Mouse (Mus musculus) neural tube, embryonic 14.5 days (tissue): ENCODE data around the gene Kif6. TPM values are rescaled to one million over a fixed set of nuclear protein-coding genes. Genes with fewer than 3 reads are reported as not detected.

ENCODE experiments used
- ATAC-seq: fragments of 200-750 bp; cut with Nextera tagmentation; 2 replicates; pipeline ENCODE4 v1.8.0; 2017; ENCODE audit warnings: low read depth, mild to moderate bottlenecking, moderate TSS enrichment, moderate library complexity
- H3K27ac ChIP-seq: fragments of 300-500 bp; sonication (generic); 2 replicates; pipeline ENCODE4 v1.5.1; 2014; ENCODE audit warnings: low read depth, mild to moderate bottlenecking, control low read depth, low read length, moderate library complexity, mixed read lengths
- H3K27me3 ChIP-seq: fragments of 300-500 bp; sonication (generic); 2 replicates; pipeline ENCODE4 v1.6.1; 2014; ENCODE audit warnings: low read length; ENCODE audit not compliant: control insufficient read depth, insufficient read depth
- H3K36me3 ChIP-seq: fragments of 300-500 bp; sonication (generic); 2 replicates; pipeline ENCODE4 v1.6.1; 2014; ENCODE audit warnings: low read length, mixed read lengths; ENCODE audit not compliant: control insufficient read depth, insufficient read depth
- H3K4me1 ChIP-seq: fragments of 300-500 bp; sonication (generic); 2 replicates; pipeline ENCODE4 v1.6.1; 2014; ENCODE audit warnings: low read length; ENCODE audit not compliant: control insufficient read depth, insufficient read depth
- H3K4me2 ChIP-seq: fragments of 300-500 bp; sonication (generic); 2 replicates; pipeline ENCODE4 v1.6.1; 2014; ENCODE audit warnings: mild to moderate bottlenecking, low read depth, low read length, control low read depth
- H3K4me3 ChIP-seq: fragments of 300-500 bp; sonication (generic); 2 replicates; pipeline ENCODE4 v1.5.1; 2014; ENCODE audit warnings: low read depth, low read length, control low read depth, mixed read lengths
- H3K9ac ChIP-seq: fragments of 300-500 bp; sonication (generic); replicated peaks from 2 replicates; pipeline ENCODE4 v1.6.1; 2014; ENCODE audit warnings: low read depth, mild to moderate bottlenecking, control low read depth, low read length, mixed read lengths
- H3K9me3 ChIP-seq: fragments of 300-500 bp; sonication (generic); 2 replicates; pipeline ENCODE4 v1.6.1; 2016; ENCODE audit warnings: low read length; ENCODE audit not compliant: control insufficient read depth
- WGBS: fragments of 180-500 bp; shearing (Covaris S2); extraction: QIAGEN DNeasy Blood & Tissue Kit; methylation state at CpG from one replicate; pipeline ENCODE4 v1.1.7; 2014; 5-methylcytosine and 5-hydroxymethylcytosine counted together
- polyA plus RNA-seq: library from polyadenylated mRNA; unstranded; fragments of >200 nt; fragmentation: Nextera tagmentation; extraction: Ambion mirVana; gene quantifications from 2 replicates; pipeline ENCODE4 v1.2.1, GENCODE M21; 2014

Gene Kif6
- polyA plus RNA-seq, 1 experiment from 2014 or later, result 3.1 TPM

DNA sequence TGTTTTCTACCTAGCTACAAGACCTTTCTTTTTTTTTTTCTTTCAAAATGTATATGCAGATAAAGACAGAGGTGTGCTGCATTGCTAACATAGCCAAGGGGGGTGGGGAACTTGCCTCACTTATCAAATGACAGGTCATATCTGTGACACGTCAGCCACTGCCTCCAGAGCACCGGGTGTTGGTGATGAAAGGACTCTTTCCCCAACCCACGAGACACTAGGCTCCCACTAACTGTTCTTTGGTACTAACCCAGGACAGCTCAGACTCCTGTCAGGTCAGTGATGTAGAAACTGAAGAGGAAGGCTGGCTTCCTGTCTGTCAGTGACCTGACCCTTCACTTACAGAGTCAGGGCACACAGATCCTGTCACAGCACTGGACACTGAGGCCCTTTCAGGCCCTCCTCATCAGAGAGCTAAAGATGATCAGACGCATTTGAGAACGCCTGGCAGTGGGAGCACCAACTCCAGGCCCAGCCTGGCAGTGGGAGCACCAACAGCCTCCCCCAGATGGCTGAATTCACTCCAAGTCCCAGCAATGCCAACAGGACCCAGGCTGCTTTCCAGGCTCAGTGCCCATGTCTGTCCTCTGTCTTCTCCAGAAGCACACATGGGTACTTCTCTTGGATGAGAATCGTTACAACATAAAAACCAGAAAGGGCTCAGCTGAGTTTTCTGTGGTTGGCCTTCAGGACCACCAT is 209.4 kb downstream of the Kif6 start:
- no peak for ATAC-seq
- 81% methylated on average over 6 of the region's 6 CpGs for WGBS
- no peak overlapping the region for H3K9ac ChIP-seq
- no peak overlapping the region for H3K4me2 ChIP-seq
- no peaks in the 10 kb centered on the region for H3K36me3 ChIP-seq
- H3K9me3 ChIP-seq, result no peaks in the 10 kb centered on the region
- no peak overlapping the region for H3K4me3 ChIP-seq
- H3K27ac ChIP-seq, result no peak overlapping the region
- H3K4me1 ChIP-seq, result no peaks in the 10 kb centered on the region
- H3K27me3 ChIP-seq, result no peaks in the 10 kb centered on the region

GRCm38 (mm10) chr17:49824841-49825450 is 210.0 kb downstream of the Kif6 start:
- 87% methylated on average over 7 of the region's 7 CpGs for WGBS
- H3K36me3 ChIP-seq, result no peaks in the 10 kb centered on the region
- H3K4me2 ChIP-seq, result no peak overlapping the region
- H3K4me1 ChIP-seq, result no peaks in the 10 kb centered on the region
- no peaks in the 10 kb centered on the region for H3K9me3 ChIP-seq
- no peak overlapping the region for H3K9ac ChIP-seq
- no peak for ATAC-seq
- H3K27me3 ChIP-seq, result no peaks in the 10 kb centered on the region
- no peak overlapping the region for H3K4me3 ChIP-seq
- no peak overlapping the region for H3K27ac ChIP-seq

GRCm38 (mm10) chr17:49825831-49826230 is 210.9 kb downstream of the Kif6 start:
- ATAC-seq, result no peak
- Histone ChIP-seq H3K9me3 (no peaks in the 10 kb centered on the region), H3K4me1 (no peaks in the 10 kb centered on the region), H3K4me2 (no peak overlapping the region), H3K36me3 (no peaks in the 10 kb centered on the region), H3K27me3 (no peaks in the 10 kb centered on the region), H3K9ac (no peak overlapping the region), H3K4me3 (no peak overlapping the region), H3K27ac (no peak overlapping the region)
- WGBS, result 92% methylated on average over 5 of the region's 5 CpGs

GRCm38 (mm10) chr17:49831745-49832144 is 216.8 kb downstream of the Kif6 start:
- ATAC-seq, result no peak
- Histone ChIP-seq H3K9me3 (no peaks in the 10 kb centered on the region), H3K27me3 (no peaks in the 10 kb centered on the region), H3K9ac (no peak overlapping the region), H3K4me1 (no peaks in the 10 kb centered on the region), H3K27ac (no peak overlapping the region), H3K36me3 (no peaks in the 10 kb centered on the region), H3K4me3 (no peak overlapping the region), H3K4me2 (no peak overlapping the region)
- whole genome bisulfite sequencing, result 55% methylated on average over 3 of the region's 3 CpGs

DNA sequence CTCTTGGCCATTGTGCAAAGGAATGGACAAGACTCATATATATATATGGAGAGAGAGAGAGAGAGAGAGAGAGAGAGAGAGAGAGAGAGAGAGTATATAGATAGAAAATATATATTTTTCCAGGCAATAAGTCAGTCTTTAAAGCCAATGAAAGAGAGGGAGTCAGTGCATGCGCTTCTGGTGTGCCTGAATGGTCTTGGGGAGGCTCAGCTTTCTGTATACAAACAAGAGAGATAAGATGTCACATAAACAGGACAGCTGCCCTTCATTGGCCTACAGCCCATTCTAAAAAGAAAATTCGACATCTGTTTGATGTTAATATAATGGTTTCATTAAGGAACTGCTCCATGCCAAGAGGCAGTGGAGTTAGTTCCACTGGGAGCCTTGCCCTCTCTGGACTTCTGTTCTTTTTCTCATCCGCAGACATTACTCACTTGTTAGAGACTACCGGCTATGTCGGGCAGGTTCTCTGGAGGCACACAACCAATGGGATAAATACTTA is 219.2 kb downstream of the Kif6 start:
- Histone ChIP-seq H3K4me3 (no peak overlapping the region), H3K9me3 (no peaks in the 10 kb centered on the region), H3K9ac (no peak overlapping the region), H3K36me3 (no peaks in the 10 kb centered on the region), H3K27me3 (no peaks in the 10 kb centered on the region), H3K27ac (no peak overlapping the region), H3K4me2 (no peak overlapping the region), H3K4me1 (no peaks in the 10 kb centered on the region)
- WGBS, result 84% methylated on average over 5 of the region's 5 CpGs
- ATAC-seq, result no peak

DNA sequence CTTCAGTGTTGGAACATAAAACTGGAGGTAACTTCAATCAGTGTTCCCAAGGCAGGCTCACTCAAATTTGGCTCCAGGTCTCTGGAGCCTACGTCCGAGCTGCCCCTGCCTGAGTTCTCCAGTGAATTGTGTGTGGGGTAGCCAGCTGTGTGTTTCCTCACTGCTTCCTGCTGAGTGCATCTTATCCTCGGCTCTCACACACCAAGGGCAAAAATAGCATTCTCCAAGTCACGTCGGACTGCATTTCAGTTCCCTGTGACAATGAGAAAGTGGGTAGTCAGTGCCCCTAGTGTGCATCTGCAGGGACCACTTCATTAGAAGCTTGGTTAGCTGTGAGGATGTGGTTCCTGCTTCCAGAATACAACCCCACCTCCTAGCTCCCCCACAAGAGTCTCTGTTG is 222.5 kb downstream of the Kif6 start:
- Histone ChIP-seq H3K9me3 (no peaks in the 10 kb centered on the region), H3K4me2 (no peak overlapping the region), H3K9ac (no peak overlapping the region), H3K27ac (no peak overlapping the region), H3K4me3 (no peak overlapping the region), H3K4me1 (no peaks in the 10 kb centered on the region), H3K36me3 (no peaks in the 10 kb centered on the region), H3K27me3 (no peaks in the 10 kb centered on the region)
- WGBS, result 71% methylated on average over 5 of the region's 5 CpGs
- ATAC-seq, result no peak

- H3K4me1 ChIP-seq, result no peaks in the 10 kb centered on the region
- 77% methylated on average over 3 of the region's 3 CpGs for WGBS
Observed at GRCm38 (mm10) chr17:49839243-49839642, 224.3 kb downstream of the Kif6 start.

GRCm38 (mm10) chr17:49851210-49851609 is 236.3 kb downstream of the Kif6 start:
- ATAC-seq, result no peak
- H3K9ac ChIP-seq, result no peak overlapping the region
- no peaks in the 10 kb centered on the region for H3K9me3 ChIP-seq
- WGBS, result 78% methylated on average over 3 of the region's 3 CpGs
- H3K4me1 ChIP-seq, result no peaks in the 10 kb centered on the region
- H3K36me3 ChIP-seq, result no peaks in the 10 kb centered on the region
- no peak overlapping the region for H3K4me3 ChIP-seq
- H3K27ac ChIP-seq, result no peak overlapping the region
- H3K4me2 ChIP-seq, result no peak overlapping the region
- H3K27me3 ChIP-seq, result no peaks in the 10 kb centered on the region

More at GRCm38 (mm10) chr17:49839243-49839642, 224.3 kb downstream of the Kif6 start:
- Histone ChIP-seq H3K9ac (no peak overlapping the region), H3K4me2 (no peak overlapping the region), H3K4me3 (no peak overlapping the region), H3K36me3 (no peaks in the 10 kb centered on the region), H3K27ac (no peak overlapping the region), H3K27me3 (no peaks in the 10 kb centered on the region), H3K9me3 (no peaks in the 10 kb centered on the region)
- no peak for ATAC-seq

DNA sequence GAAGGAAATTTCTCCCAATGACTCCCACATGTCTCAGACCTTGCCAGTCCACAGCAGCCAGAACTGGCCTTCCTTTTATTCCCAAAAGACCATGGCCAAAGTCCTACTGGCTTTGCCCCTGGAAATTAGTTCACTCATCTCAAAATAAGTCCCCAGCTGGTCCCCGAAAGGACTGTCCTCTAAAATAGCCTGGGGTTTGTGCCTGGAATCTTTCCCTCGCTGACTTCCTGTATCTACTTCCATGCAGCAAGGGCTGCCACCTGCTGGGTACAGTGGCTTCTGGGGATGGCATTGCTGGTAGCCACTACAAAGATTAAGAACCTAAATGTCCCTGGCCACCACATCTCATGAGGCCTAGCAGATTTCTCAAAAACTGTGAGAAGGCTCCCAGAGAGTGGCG is 237.2 kb downstream of the Kif6 start:
- 75% methylated on average over 3 of the region's 3 CpGs for WGBS
- no peak for ATAC-seq
- Histone ChIP-seq H3K9ac (no peak overlapping the region), H3K4me3 (no peak overlapping the region), H3K27me3 (no peaks in the 10 kb centered on the region), H3K9me3 (no peaks in the 10 kb centered on the region), H3K4me2 (no peak overlapping the region), H3K4me1 (no peaks in the 10 kb centered on the region), H3K27ac (no peak overlapping the region), H3K36me3 (no peaks in the 10 kb centered on the region)
